Mouse (Mus musculus) thymus, postnatal 10 days (tissue): ENCODE results near the gene Thegl.
"Not testable (repeated sequence)": the region's sequence is repeated elsewhere in the genome, so short reads cannot be mapped to it uniquely, and the experiment has no call there.

Source experiments
- DNase-seq, 2 experiments: peaks; one replicate each; pipeline ENCODE4 v3.0.0; 2021; ENCODE audit warnings: low spot score in 2 of 2

The Thegl gene

DNA sequence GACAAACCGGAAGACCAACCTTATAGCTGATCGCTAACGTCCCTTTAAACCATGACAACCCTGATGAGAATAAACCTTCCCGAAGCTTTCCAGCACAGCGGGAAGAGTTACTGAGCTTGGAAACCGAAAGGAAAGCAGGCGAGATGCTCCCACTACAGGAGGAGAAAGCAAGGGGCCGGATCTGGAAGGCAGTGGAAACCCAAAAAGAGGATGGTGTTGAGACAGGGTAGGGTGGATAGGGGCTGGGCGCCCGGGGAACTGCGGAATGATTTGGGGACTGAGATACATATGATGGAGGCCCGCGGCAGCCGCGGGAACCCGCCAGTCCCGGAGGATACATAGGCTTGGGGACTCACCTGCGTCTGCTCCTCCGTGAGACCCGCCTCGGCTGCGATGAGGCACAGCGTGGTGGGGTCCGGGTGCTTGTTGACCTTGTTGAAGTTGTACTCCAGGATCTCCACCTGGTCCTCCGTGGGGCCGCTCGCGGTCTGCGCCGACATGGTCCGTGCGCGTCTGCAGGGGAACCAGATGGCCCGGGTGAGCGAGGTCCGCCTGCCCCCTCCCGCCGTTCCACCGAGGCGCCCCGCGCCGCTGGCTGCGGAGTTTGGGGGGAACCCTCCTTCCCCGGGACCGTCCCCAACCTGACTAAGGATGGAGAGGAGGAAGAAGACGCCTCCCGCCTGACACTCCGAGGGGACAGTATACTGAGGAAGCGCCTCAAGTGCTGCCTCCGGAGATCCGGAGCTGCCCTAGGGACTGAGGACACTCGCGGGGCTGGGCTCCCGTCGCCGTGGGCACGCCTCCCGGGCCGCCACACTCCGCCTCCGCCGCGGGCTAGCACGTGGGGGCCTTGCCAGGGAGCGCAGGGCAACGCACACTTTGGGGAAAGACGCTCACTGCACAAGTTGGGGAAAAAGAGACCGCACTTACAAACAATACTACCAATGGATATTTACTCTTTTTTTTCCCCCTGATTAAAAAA lies 79.0 kb downstream of the Thegl start:
- peak; percentile 12 to 44 for DNase-seq

- DNase-seq, result not testable (repeated sequence)
These were observed 80.4 kb downstream of the Thegl start for GRCm38 (mm10) chr5:77096194-77096593.

- DNase-seq, result no peak
These were observed 81.9 kb downstream of the Thegl start for GRCm38 (mm10) chr5:77097686-77098085.

DNA sequence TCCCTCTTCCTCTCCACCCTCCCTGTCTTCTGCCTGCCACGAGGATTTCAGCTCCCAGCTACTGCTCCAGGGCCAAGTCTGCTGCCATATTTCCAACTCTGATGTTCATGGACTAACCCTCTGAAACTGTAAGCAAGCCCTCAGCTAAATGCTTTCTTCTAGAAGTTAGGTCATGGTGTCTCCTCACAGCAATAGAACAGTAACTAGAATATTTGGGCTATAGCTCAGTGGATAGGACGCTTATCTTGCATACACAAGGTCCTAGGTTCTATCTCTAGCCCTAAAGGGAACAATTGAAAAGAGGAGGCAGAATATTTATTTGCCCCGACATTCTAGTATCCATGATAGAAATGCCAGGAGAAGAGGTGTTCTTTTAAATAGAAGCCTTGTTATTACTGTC lies 83.1 kb downstream of the Thegl start:
- no peak for DNase-seq

- no peak for DNase-seq
These were observed 83.6 kb downstream of the Thegl start for GRCm38 (mm10) chr5:77099317-77099996.

DNA sequence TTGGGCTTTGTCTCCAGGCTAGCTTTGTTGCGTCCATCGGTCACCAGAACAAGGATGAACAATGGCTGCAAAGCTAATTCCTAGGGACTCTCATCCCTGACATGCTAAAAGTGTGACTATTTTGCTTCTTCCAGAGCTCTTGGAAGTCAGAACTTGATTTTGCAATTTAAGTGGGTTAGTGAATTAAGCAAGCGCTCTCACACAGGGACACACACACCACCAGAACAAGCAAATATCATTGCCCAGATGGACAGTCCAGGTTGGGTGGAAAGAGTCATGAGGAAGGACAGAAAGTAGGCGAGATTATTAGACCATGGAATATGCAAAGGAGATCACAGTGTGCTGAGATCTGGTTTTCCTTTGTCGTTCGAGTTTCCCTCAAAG lies 84.2 kb downstream of the Thegl start:
- no peak for DNase-seq

DNA sequence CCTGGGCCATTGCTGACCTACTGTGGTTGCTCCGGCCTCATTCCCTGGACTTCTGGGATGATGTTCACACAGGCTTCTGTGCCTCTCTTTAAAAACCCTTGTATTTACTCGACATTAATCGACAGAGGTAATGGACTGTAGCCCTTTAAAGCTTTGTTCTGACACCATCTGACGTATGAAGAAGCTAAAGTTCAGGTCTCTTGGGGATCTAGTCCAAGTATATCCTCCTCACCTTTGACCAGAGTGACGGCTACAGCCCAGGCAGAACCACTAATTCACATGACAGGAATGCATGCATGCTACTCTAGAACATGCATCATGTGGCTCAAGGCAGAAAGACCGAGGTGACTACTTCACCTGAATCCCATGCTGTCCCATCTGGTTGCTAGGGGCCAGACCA lies 84.9 kb downstream of the Thegl start:
- DNase-seq, result no peak

- no peak for DNase-seq
These were observed 86.9 kb downstream of the Thegl start for GRCm38 (mm10) chr5:77102522-77103365.

DNA sequence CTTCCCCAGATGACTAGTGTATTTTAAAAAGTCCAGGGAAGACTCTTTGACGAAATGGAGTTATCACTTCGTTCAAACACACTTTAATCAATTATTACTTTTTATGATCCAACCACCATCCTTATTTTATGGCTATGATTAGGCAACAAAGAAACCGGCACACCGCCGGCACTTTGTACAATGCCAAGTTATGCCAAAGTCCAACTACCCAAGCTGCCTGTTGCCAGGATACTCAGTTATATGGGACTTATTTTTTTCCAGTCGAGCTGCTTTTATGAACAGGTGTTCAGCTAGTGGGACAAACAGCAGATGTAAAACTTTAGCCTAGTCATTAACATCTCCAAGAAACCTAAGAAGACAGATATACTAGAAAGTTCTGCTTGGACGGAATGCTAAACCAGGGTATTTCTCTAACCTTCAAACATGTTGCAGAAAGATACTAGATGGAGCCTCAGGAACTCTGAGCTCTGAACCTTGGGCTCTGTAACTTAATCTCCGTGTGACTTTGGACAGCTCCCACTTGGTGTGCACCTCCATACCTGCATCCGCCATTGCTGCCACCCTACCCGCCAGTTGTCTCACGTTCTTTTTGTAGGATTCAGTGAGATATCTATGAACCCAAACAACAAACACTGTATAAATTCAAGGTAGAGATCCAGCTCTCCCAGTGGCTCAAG lies 91.5 kb downstream of the Thegl start:
- DNase-seq, result no peak

DNA sequence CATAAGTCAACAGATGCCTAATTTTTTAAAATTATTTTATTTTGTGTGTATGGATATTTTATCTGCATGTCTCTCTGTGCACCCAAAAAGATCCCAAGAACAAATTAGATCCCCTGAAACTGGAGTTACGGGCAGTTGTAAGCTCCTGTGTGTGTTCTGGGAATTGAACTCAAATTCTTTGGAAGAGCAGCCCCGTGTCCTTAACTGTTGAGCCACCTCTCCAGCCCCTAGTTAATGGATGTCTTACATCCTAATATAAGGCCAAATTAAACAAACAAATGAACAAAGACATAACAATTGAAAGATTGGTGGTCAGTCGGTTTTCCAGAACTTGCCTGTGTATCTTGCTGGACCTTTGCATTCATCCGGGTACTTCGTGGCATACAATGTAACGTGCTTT lies 93.0 kb downstream of the Thegl start:
- DNase-seq, result no peak

GRCm38 (mm10) chr5:77109814-77110213 lies 94.0 kb downstream of the Thegl start:
- DNase-seq, result no peak
